Mouse (Mus musculus): ENCODE measurements at regions not wholly inside any gene's neighbourhood (a gene's known extent, or its start where the extent isn't known, plus 50 kb on each side); places are given as distances from the start of the nearest gene placed in this dataset.

DNA sequence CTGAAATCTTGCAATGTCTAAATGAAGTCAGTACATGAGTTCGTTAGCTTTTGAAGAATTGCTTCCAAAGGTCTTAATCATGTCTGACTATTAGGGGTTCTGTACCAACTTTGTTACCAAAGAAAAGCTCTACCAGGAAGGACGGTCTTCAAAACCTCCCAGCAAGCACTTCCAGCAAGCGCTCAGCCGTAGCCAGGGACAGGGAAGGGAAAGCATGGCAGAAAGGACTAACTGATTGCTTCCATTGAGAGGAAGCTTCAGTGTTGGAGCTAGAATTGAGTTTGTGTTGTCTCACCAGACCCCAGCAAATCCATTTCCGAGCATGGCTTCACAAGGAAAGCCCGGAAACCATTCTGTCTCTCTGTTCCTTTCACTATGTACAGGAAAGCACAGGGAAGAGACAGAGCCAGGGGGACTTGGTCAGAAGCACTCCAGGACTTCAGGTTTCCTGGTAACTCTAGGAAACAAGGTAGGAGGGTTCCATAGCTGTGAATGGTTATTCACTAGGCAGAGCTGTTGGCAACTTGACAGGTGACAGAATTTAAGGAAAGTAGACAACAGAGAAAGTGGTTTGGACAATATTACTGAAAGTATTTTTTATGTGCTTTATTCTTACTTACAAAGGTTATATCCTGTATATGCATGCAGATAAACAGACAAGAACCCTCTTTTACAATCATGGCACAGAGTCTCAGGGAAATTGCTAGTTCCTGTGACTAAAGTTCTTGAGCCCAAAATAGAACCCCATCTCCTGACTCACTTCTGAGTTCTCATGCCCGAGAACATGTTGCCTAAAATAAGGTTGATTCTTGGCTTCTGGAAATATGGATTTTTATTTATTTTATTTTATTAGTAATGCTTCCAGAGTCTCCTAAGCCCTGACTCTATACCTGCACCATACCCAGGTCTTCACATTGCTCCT is 151.5 kb upstream of the Dnajc19 start:
- no peak for DNase-seq (ENCODE audit: low read depth, low spot score)

DNA sequence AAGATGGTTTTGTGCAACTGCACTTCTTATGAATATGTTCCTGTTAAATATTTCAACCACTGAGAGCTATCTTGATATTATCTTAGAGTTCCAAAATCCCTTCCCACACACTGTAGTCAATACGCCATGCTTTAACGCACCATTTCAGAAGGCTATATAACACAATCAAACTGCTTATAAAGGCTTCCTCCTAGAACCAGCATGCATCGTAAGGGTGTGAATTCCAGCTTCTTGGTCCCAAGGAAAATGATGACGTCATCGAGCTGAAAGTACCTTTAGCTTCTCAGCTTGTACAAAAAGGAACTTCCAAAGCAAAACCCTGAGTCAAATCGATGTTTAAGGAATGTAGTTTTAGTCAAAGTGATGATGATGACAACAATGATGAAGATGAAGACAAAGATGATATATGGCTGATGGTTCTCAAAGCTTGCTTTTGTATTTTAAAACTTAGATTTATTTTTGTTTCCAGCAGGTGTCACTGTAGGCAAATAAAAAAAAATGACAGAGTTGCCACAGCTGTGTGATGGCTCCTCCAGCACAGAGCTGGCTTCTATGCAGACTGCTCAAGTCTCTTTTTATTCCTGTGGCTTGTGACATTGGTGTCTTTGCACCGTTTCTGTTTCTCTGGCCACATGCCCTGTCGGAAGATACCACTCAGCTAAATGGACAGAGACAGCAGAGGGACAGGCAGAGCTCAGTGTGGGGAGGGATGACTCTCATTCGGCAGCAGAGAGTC is 150.6 kb upstream of the Dnajc19 start:
- DNase-seq (ENCODE audit: low read depth, low spot score), result no peak

DNA sequence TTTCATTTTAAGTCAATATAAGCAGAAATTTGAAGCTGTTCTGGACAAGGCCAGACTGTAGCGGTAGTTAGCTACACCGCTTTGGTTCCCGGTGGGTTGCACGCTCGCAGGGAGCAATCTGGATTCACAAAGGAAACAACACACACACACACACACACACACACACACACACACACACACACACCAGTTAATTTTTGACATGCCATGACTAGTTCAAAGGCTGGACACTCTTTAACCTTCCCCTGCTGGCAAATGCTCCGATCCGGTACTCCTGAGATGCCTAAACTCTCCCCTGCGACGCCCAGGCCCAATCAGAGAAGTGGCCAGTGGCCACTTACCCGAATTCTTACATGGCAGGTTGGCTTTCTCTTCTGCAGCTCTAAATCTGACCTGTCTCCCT is 141.2 kb upstream of the Dnajc19 start:
- DNase-seq (ENCODE audit: low read depth, low spot score), result no peak

DNA sequence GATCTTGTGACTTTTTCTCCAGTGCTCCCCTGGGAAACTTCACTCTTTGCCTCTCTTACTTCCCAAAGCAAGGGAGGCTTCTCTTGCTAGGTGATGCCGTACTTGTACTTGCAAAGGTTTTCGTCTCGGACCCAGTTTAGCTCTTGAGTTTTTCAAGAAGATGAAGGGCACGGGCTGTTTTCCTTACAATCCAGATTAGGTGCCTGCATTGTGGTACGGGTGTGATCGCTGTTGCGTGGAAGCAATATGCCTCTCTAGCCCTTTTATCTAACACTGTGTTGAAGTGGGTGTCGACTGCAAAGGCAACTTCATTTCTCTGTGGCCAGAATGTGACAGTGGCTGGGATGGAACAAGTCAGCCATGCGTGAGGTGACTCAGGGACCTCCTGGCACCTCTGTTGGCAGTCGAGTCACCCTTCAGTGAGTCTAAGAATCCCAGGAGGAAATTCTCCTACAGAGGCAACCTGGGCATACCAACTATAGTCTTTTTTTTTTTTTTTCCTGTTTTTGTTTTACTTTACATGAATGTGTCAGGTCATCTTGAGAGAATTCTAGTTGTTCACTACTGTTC is 138.7 kb upstream of the Dnajc19 start:
- no peak for DNase-seq (ENCODE audit: low read depth, low spot score)

DNA sequence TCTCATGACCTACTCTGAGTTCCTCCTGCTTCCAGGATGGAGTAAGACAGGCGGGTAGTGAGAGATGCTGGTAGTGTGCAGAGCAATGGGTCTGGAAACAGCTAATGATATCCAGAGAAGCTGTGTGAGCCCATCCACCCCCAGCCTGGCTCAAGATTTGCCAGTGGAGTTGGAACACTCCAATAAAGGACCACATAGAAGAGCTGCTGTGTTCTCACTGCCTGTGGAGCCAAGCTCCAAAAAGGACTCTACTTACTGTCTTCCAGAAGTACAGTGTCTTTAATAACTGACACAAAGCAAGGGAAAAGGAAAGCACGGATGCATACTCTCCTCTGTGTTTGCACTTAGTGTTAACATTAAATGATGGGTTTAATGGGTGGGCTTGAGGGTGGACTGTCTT is 138.0 kb upstream of the Dnajc19 start:
- DNase-seq (ENCODE audit: low read depth, low spot score), result no peak

DNA sequence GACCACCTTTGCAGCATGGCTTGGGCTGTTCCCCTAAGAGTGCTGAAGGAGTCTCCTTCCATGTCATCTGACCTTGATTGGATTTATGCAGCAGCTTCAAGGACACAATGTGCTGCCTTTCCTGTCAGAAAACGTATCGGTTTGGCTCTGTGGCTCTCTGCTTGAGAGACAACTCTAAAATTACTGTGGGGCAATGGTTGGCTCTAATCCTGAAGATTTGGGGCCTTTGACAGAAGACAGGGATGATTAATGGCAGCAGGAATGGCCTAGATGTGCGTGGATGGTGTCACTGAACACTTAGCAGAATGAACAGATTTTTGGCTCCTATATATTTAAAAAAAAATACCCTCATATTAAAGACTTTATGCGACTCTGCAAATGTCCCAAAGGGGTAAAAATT is 136.8 kb upstream of the Dnajc19 start:
- no peak for DNase-seq (ENCODE audit: low read depth, low spot score)

DNA sequence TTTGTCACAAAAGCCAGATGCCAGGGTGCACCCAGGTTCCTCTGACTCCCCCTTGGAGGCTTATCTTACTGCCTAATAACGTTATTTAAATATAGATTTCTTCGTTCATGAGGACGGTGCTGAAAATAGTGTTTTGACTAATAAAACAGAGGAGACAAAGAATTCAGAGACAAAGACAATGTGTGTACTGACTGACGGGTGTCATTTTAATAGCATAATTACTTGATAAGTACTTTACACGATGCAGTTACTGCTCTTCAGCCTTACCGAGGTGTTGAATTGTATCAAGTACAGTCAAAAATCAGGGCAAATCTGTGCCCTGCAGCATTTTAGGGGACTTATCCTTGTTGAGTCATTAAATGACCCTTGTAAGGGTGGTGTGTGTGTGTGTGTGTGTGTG is 133.1 kb upstream of the Dnajc19 start:
- no peak for DNase-seq (ENCODE audit: low read depth, low spot score)

DNA sequence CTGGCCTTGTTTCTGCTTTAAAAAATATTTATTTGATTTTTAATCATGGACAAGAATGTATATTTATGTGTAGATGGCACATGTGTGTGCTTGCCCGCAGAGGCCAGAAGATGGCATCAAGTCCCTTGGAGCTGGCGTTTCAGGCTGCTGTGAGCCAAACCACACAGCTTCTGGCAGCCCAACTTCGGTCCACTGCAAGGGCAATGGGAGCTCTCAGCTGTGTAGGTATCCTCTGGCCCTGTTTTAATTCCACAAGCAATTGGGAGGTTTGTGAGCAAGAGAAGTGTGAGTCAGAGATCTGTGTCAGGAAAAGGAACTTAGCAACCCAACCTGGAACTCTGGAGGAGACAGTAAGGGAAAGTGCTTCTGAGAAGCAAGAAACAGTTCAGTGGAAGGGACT is 125.3 kb upstream of the Dnajc19 start:
- no peak for DNase-seq (ENCODE audit: low read depth, low spot score)

DNA sequence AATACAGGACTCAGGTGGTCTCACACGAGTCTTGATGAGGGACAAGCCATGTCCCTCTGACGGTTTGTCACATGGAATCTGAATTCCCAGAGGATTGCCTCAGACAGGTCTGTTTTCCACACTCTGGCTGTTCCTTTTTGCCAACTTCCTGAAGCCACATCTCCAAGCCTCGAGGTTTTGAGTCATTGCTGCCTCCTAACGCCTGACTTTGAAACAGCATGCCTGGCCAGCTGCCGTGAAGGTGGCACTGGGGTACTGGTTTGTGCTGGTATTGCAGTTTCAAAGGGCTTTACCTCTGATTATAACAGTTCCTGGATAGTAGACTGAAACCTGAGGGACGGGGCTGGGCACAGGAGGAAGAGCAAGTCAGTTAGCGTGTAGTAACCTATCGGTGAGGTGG is 117.1 kb upstream of the Dnajc19 start:
- no peak for DNase-seq (ENCODE audit: low read depth, low spot score)

DNA sequence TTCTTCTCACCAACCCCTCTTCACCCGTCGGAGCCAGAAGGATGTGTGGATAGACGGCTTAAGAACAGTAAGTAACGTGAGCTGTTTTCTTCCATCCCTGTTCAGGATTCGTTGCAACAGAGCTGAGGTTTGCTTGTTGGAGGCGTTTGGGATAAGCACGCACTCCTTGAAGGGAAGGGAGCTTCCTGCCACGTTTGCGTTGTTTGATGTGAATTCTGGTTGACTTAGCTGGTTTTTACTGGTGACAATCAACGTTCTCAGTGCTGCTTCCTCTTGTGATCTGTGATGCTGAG is 116.0 kb upstream of the Dnajc19 start:
- no peak for DNase-seq (ENCODE audit: low read depth, low spot score)

DNA sequence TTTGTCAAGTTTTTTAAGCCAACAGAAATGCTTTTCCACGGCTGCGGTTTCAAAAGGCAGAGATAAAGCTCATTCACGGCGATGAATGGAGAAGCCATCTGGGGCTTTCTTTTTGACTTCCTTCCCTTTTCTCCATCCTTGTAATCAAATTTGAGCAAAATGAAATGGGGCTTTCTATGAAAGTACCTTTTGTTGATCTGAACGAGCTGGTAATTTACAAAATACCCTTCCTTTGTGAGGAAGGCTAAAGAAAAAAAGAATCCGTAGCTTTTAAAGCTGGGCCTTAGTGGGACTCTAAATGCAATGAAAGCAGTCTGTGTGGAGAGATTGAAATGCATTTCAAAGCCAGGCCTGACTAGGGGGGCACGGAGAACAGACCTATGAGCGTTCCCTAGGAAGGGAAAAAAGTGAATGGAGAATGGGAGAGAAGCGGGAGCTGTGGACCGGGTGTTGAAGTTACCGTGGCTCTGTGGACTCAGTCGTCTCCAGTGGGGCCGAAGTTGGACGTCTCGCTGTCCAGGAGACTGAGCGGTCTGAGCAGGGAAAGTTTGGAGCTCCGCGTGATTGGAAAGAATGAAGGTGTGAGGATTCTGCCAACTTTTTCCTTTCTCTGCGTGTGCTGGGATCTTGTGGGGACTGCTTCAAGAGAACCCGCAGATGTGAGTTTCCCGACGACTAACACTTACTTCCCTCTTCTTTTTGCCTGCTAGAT is 115.5 kb upstream of the Dnajc19 start:
- DNase-seq (ENCODE audit: low read depth, low spot score), result no peak

DNA sequence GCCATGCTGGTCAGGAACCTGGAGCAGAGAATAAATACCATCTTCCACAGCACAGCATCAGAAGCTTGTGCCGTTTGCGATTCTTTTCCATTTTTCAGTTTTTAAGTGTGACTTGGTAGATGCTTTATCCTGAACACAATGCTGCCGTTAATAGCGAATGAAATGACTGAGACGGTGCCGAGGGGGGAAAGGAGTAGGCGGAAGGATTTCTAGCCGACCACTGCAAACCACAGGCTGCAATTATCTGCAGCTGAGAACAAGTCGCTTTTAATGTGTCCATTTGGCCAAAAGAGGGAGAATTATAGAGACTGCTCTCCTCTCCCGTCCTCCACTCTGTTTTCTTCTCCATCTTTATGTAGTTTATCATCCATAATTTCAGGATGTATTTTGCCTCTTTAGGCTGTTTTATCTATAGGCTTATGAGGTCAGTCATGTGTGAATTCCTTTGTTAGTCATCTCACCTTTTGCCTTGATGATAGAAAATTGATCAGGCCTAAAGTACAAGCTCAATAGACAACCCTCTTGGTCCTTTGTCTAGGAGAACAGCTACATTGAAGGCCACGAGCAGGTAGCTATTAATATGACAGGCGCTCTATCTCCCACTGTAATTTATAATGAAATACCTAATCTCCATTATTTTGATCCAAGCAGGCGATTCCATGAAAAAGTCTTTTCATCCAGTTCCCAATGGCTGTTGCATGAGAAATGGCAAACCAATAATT is 114.8 kb upstream of the Dnajc19 start:
- DNase-seq (ENCODE audit: low read depth, low spot score), result no peak

DNA sequence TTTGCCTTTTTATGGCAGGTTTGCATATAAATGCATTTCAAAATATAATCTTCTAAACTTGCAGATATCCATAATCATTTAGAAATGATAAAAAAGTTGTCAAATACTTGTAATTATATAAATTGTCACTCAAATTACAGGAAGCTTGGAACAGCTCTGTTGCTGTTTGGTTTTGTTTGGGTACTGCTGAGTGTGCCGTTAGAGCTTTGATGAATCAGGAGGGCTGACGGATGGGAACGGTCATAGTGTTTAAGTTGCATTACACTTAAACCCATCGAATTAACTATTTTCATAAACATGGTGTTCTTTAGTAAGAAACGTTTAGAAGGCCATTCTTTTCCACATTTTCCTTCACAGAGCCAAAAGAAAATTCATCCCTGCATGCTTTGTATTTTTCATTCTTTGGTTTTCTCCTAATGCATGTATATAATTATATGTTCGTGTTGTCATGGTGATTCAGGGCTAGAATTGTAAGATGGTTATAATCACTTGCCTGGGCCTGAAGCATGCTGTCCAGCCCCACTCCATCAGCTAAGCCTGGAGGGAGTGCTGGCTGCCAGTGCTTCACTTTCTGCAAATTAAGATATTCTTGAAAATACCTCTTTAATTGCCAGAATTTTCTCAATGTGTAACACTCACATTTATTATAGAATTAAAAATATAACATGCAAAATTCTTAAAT is 92.4 kb upstream of the Dnajc19 start:
- no peak for DNase-seq (ENCODE audit: low read depth, low spot score)

DNA sequence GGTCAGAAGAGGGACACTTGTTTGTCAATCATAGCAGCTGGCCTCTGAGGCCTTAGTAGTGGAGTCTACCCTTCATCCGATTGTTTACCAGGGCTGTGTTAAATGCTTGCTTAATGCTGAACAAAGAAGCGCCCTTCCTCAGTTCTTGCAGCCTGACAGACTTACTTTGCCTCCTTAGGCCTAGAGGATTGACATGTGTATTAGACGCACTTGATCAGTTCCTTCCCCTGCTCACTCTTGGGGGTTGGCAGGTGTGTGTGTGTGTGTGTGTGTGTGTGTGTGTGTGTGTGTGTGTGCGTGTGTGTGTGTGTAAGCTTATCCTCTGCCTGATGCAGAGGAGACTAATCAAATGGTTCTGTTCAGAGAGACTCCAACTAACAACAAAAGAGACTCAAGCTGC is 91.8 kb upstream of the Dnajc19 start:
- DNase-seq (ENCODE audit: low read depth, low spot score), result no peak

DNA sequence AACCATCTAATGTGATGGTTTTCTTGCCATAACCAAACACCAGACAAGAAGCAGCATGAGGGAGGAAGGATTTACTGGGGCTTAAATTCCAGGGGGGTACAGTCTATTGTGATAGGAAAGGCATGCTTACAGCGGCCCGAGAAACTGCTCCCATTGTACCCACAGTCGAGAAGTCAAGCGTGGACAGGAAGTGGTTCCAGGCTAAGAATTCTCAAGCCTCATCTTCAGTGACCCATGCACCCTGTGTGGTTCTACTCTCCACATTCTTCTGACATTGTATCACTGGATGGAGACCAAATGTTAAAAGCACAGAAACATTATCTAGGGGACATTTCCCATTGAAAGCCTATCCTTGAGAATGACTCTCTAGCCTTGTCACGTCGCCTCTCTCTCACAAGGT is 90.8 kb upstream of the Dnajc19 start:
- no peak for DNase-seq (ENCODE audit: low read depth, low spot score)

DNA sequence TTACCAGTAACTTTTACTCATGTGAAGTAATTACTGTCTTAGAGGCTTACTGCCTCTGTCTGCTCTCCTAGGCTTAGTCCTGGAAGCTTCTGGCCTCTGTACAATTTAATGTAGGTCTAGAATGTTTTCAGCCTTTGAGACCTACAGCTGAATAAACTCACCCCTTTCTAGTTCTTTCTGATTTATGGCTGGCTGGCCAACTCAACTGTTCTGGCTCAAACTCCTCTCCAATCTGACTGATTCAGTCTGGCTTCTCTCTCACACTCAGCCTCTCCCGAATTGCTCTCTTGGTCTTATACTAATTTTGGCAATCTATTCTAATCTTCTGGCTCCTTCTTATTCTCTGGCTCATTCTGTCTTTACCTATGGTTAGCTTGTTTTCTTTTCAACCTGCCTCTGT is 87.0 kb upstream of the Dnajc19 start:
- DNase-seq (ENCODE audit: low read depth, low spot score), result no peak

DNA sequence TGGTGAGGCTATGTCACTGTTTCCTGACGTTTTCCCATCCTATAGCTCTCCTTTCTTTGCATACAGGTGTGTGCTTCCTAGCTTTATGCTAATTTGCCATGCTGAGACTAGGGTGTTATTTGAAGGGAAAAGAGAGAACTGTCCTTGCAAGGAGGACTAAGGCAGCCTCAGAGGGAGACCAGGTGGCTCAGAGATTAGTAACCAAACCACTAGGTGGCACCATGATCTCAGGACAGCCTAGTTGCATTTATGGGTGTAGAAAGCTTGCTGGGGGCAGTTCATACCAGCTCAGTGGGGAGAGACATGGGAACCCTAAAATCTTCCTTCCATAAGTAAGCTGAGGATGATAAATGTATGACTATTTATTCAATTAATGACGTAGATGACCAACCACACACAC is 68.9 kb upstream of the Dnajc19 start:
- DNase-seq (ENCODE audit: low read depth, low spot score), result peak; percentile 4

DNA sequence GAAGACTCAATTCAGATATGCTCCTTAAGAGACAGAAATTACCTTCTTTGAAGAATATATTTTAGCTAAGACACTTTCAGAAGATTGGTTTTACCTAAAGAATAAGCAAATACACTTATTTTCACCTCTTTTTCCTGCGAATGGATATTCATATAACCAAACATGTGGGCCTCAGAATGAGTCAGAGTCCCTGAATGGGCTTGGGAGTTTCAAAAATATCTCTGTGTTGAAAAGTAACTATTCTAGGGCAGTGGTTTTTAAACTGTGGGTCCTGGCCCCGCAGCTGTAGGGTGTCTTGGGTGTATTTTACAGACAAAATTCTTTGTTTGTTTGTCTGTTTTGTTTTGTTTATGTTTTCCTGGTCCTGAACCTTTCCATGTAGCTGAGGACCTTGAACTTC is 62.5 kb upstream of the Dnajc19 start:
- DNase-seq (ENCODE audit: low read depth, low spot score), result no peak

DNA sequence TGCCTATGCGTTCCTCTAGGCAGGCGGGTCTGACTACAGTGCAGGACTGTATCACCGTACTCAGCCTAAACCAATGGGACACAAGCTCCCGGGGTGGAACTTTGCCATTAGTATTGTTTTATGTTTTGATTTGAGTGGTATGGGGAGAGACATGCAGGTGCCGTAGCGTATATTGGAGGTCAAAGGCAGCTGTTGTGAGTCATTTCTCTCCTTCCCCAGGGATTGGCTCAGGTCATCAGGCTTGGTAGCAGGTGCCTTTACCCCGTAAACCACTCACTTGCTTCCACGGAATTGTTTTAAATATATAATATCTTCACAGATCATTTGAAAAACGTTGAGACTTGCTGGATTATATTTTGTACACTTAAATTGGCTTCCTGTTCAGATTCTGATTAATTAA is 58.1 kb upstream of the Dnajc19 start:
- no peak for DNase-seq (ENCODE audit: low read depth, low spot score)

DNA sequence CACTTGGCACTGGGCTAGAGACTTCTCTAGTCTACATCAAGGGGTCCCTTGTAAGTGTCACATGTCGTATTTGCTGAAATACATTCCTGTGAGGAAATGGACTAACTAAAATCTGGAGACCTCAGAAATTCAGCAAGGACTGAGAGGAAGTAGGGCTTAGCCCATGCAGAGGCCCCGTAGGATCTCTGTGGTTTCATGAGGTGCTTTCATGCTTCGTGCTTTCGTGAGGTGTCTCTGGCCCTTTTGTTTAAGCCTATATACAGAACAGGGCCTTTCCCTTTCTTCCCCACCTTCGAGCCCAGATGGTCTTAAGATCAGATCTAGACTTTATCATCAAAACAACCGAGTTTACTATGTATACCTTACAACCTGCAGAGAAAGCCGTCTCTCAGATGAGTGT is 56.9 kb upstream of the Dnajc19 start:
- DNase-seq (ENCODE audit: low read depth, low spot score), result no peak

DNA sequence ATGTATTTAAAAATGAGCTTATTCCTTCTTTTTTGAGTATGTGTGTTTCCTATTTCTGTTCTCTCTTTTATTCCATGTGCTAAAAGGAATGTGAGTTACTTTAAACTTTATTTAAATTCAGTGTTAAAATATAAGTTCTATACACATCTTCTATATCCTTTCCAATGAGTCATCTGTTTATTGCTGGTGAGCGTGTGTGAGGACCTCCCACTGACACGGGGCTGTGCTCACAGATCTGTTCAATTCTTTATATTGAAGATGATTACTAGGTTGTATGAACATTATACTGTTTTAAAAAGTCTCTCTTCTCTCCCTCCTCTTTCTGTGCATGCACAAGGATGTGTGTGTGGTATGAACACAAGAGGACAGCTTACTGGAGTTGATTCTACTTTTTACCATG is 55.3 kb upstream of the Dnajc19 start:
- DNase-seq (ENCODE audit: low read depth, low spot score), result no peak
